17 mouse cellular contexts compared by ENCODE assay signal in genomic region chr15:84115727-84116126, GRCm38 (mm10). TPM values are rescaled to one million over a fixed set of nuclear protein-coding genes. Genes with fewer than 3 reads are reported as not detected.
A peak's percentile ranks its signal among the peaks of the same experiment; 100 is the strongest.
DNase-seq lines count a peak whose midpoint lies in the region; ATAC-seq and TF ChIP-seq lines count a peak whose summit lies in the region.
"Had no signal": no experiment of that assay in that cellular context is flagged by ENCODE, and none has a peak within 500 bp of the region (broad histone marks: within the 10 kb centered on the region; RNA-seq: fewer than 3 reads in every experiment).

No protein-coding gene starts in this region.

- peak; percentile 50; the same call in 1 of the 2 replicates for TF ChIP-seq CTCF in kidney, postnatal 0 days (IDR thresholded peaks at IDR 0.05; ENCODE audit: low read depth)

- no peak overlapping the region for H3K4me2 ChIP-seq in kidney, postnatal 0 days (ENCODE audit: low read length)
- H3K4me2 ChIP-seq: forebrain, embryonic 12.5 days; limb, embryonic 12.5 days had no signal

- 69% methylated on average over 5 of the region's 5 CpGs for WGBS in kidney, postnatal 0 days

- H3K9ac ChIP-seq in kidney, postnatal 0 days (ENCODE audit: low read depth, low read length), result no peak overlapping the region
- H3K9ac ChIP-seq: forebrain, embryonic 12.5 days; limb, embryonic 12.5 days had no signal

- H3K4me1 ChIP-seq in kidney, postnatal 0 days (replicated peaks; ENCODE audit: insufficient read depth, low read length), result no peaks in the 10 kb centered on the region
- H3K4me1 ChIP-seq: forebrain, embryonic 12.5 days; limb, embryonic 12.5 days; midbrain, embryonic 10.5 days had no signal

- no peaks in the 10 kb centered on the region; the same call in 1 of the 2 replicates for H3K27me3 ChIP-seq in kidney, postnatal 0 days (ENCODE audit: insufficient read depth, low read length)
- H3K27me3 ChIP-seq: forebrain, embryonic 12.5 days had no signal

- H3K4me3 ChIP-seq in kidney, postnatal 0 days (replicated peaks; ENCODE audit: low read depth, low read length), result no peak overlapping the region
- H3K4me3 ChIP-seq: forebrain, embryonic 12.5 days; limb, embryonic 12.5 days; midbrain, embryonic 10.5 days had no signal

- no peak overlapping the region for H3K27ac ChIP-seq in kidney, postnatal 0 days
- H3K27ac ChIP-seq: forebrain, embryonic 12.5 days; limb, embryonic 12.5 days; midbrain, embryonic 10.5 days had no signal

- ATAC-seq in kidney, postnatal 0 days (replicated peaks; ENCODE audit: low FRiP score, low read depth), result no peak
- ATAC-seq in erythroblast, adult 5-6 weeks (replicated peaks; ENCODE audit: low FRiP score, poor library complexity, severe bottlenecking), result no peak
- ATAC-seq: Patski had no signal

- H3K9me3 ChIP-seq in kidney, postnatal 0 days (replicated peaks; ENCODE audit: low read length), result no peaks in the 10 kb centered on the region
- H3K9me3 ChIP-seq: forebrain, embryonic 12.5 days had no signal

- H3K36me3 ChIP-seq in kidney, postnatal 0 days (ENCODE audit: insufficient read depth, low read length), result no peaks in the 10 kb centered on the region
- H3K36me3 ChIP-seq: forebrain, embryonic 12.5 days; limb, embryonic 12.5 days; midbrain, embryonic 10.5 days had no signal

- peak; percentile 37 to 48 for DNase-seq in cerebellum, postnatal 14 days
- DNase-seq in cerebellum, postnatal 4 days (ENCODE audit: low spot score in 2 of 2), result no peak
- peak; percentile 11 for DNase-seq in kidney, postnatal 0 days (ENCODE audit: low spot score)
- DNase-seq in kidney, adult 9 months, result no peak
- DNase-seq in right cerebral cortex, postnatal 14 days, result peak; percentile 35
- DNase-seq in right cerebral cortex, adult 2 months (ENCODE audit: low spot score in 2 of 2), result no peak
- DNase-seq in frontal cortex, postnatal 25 days (ENCODE audit: low spot score in 2 of 2), result no peak
- DNase-seq: adrenal gland, postnatal 25 days had no signal

RNA-seq across cellular contexts. Expression of gene Pnpla5, which starts 7.2 kb away (rescaled TPM):
- polyA plus RNA-seq in kidney, postnatal 0 days (2015; fragmentation: Nextera tagmentation; extraction: Ambion mirVana), result not detected in 2 replicates
- total RNA-seq in erythroblast, adult 5-6 weeks (2015; ENCODE audit: low replicate concordance), result not detected in 2 replicates
- not detected in 2 replicates for total RNA-seq in erythroblast, adult 5-6 weeks (2017; ENCODE audit: low replicate concordance)
- total RNA-seq: adrenal gland, postnatal 25 days; hematopoietic stem cell, adult 5-6 weeks had no signal
- polyA plus RNA-seq: forebrain, embryonic 12.5 days; limb, embryonic 12.5 days; midbrain, embryonic 10.5 days; neural tube, embryonic 14.5 days; Patski; spleen, adult 2 months had no signal

RNA-seq across cellular contexts. Expression of gene Sult4a1, which starts 10.2 kb away (rescaled TPM):
- 0.34 and 0.52 TPM in 2 replicates for polyA plus RNA-seq in kidney, postnatal 0 days (2015; fragmentation: Nextera tagmentation; extraction: Ambion mirVana)
- not detected in 2 replicates for total RNA-seq in erythroblast, adult 5-6 weeks (2015; ENCODE audit: low replicate concordance)
- not detected in 2 replicates for total RNA-seq in erythroblast, adult 5-6 weeks (2017; ENCODE audit: low replicate concordance)
- total RNA-seq: hematopoietic stem cell, adult 5-6 weeks had no signal

RNA-seq across cellular contexts. Expression of gene Efcab6, which starts 50.5 kb away (rescaled TPM):
- polyA plus RNA-seq in kidney, postnatal 0 days (2015; fragmentation: Nextera tagmentation; extraction: Ambion mirVana), result 0.57 and 0.63 TPM in 2 replicates
- total RNA-seq in erythroblast, adult 5-6 weeks (2015; ENCODE audit: low replicate concordance), result not detected in 2 replicates
- total RNA-seq in erythroblast, adult 5-6 weeks (2017; ENCODE audit: low replicate concordance), result not detected in 2 replicates
- total RNA-seq: hematopoietic stem cell, adult 5-6 weeks had no signal
- polyA plus RNA-seq: large intestine, adult 2 months; Patski; spleen, adult 2 months had no signal

RNA-seq across cellular contexts. Expression of gene Pnpla3, which starts 51.9 kb away (rescaled TPM):
- 0.57 and 0.60 TPM in 2 replicates for polyA plus RNA-seq in kidney, postnatal 0 days (2015; fragmentation: Nextera tagmentation; extraction: Ambion mirVana)
- total RNA-seq in erythroblast, adult 5-6 weeks (2015; ENCODE audit: low replicate concordance), result not detected in 2 replicates
- total RNA-seq in erythroblast, adult 5-6 weeks (2017; ENCODE audit: low replicate concordance), result not detected in 2 replicates
- total RNA-seq: hematopoietic stem cell, adult 5-6 weeks had no signal

Comparison
In these comparisons a context has a peak if more than half of its experiments do, and no peak if none do; other contexts are left out.
1. DNase-seq: peak in cerebellum, postnatal 14 days (2 of 2), kidney, postnatal 0 days (single experiment) and right cerebral cortex, postnatal 14 days (single experiment); none in cerebellum, postnatal 4 days (0 of 2), kidney, adult 9 months (single experiment), right cerebral cortex, adult 2 months (0 of 2) and frontal cortex, postnatal 25 days (0 of 2).